Mouse (Mus musculus): ENCODE data around the gene Pakap. TPM values are rescaled to one million over a fixed set of nuclear protein-coding genes. Genes with fewer than 3 reads are reported as not detected.

Pakap gene
- polyA plus RNA-seq, 1 experiment from 2014 or later = 18.7 TPM

DNA sequence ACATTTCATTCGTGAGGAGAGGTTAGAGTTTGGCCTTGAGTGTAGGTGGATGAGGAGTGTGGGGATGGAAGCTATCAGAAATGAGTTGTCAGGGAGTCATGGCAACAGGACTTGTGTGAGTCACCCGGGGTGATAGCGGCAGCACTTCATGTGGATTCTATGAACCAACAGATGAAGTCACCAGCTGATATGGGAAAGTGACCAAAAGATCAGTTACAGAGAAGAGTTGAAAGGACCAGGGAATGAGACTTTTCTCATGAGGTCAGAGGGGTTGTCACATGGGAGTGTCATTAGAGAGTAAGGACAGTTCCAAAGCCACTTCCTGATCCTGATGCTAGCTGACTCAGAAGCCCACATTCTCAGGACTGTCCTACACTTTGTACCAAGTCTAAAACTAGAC, 38.3 kb downstream of the Pakap start:
- Histone ChIP-seq H3K4me3 (ENCODE audit: low read length) (no peak overlapping the region), H3K9ac (ENCODE audit: low read depth, low read length) (no peak overlapping the region), H3K27ac (ENCODE audit: low read depth, low read length) (no peak overlapping the region), H3K4me2 (replicated peaks; ENCODE audit: low read depth, low read length) (no peak overlapping the region), H3K9me3 (ENCODE audit: control insufficient read depth, low read length) (no peaks in the 10 kb centered on the region; the same call in 1 of the 2 replicates), H3K27me3 (ENCODE audit: control insufficient read depth, insufficient read depth, low read length) (no peaks in the 10 kb centered on the region; the same call in 1 of the 2 replicates), H3K4me1 (ENCODE audit: control insufficient read depth, insufficient read depth, low read length) (0 out of 2 replicates have a peak, but pooled peaks cover 7% of the 10 kb centered on the region), H3K36me3 (ENCODE audit: control insufficient read depth, insufficient read depth, low read length) (no peaks in the 10 kb centered on the region)
- ATAC-seq (ENCODE audit: low FRiP score, low TSS enrichment) = no peak
- 88% methylated on average over 3 of the region's 3 CpGs for WGBS

DNA sequence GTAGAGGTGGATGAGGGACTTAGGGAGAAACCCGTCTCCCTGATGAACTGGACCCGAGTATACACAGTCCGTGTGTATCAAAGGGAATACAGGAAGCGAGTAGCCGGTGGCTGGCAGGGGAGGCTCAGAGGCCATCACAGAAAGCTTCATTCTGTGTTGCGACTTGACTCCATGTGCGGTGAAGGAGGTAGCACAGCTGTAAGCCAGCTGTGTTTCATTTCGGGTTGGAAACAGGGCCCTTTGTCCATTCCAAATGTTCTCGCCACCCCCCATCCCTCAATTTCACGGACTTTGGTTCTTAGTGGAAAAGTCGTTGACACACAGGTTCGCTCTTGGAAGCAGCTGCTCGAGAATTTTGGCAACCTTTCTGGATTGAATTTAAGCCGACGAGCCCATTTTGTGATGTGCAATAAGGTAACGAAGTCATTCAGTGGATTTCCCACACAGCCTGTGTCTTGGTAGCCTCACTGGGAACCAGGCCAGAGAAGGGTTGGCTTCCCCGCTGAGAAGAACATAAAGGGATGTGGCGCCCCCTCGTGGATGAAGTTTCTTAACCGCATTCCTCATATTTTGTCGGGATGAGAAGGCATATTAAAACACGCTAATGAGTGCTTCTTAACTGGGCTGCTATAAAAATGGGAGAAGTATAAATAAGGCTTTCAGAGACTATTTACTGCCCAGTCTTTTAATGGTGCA, 39.4 kb downstream of the Pakap start:
- 0 out of 2 replicates have a peak, but pooled peaks cover 13% of the 10 kb centered on the region for H3K4me1 ChIP-seq (ENCODE audit: control insufficient read depth, insufficient read depth, low read length)

DNA sequence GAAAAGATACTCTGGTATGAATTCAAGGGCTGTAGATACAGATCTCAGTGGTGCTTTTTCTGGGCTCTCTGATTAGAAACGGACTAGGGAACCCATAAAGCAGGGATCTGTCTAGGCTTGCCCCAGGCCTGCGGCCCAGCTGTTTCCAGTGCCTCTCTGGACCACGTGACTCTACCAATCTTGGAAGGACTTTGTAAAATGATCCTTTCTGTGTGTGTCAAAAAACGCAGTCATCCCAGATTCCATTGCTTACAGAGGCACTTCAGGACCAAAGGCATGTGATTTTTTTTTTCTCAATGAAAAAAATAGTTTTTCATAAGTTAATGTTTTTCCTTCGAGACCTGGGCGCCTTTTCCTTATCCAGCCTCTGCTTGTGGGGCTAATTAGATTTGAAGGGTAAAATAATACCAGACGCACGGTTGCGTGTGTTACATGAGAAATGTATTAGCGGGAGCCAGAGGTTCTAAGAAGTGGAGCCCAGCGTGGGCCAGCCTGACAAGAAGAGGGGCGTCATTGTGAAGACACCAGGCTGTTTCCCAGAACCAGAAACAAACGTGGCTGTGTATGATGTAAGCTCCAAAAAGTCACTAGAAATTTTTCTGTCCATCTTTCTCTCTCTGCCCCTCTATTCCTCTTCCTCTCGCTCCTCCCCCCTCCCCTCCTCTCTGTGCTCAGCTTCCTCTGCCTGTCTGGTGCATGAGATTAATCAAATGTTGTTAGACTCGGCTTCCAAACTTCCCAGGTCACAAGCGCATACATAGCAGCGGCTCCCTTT, 43.5 kb downstream of the Pakap start:
- H3K9me3 ChIP-seq (ENCODE audit: control insufficient read depth, low read length) = no peaks in the 10 kb centered on the region
- 0 out of 2 replicates have a peak, but pooled peaks cover 13% of the 10 kb centered on the region for H3K4me1 ChIP-seq (ENCODE audit: control insufficient read depth, insufficient read depth, low read length)
- no peak overlapping the region for H3K9ac ChIP-seq (ENCODE audit: low read depth, low read length)
- H3K27ac ChIP-seq (ENCODE audit: low read depth, low read length) = peak overlapping the region; percentile 53; the same call in 1 of the 2 replicates
- H3K36me3 ChIP-seq (ENCODE audit: control insufficient read depth, insufficient read depth, low read length) = no peaks in the 10 kb centered on the region
- no peak overlapping the region for H3K4me3 ChIP-seq (ENCODE audit: low read length)
- H3K27me3 ChIP-seq (ENCODE audit: control insufficient read depth, insufficient read depth, low read length) = no peaks in the 10 kb centered on the region
- ATAC-seq (ENCODE audit: low FRiP score, low TSS enrichment) = no peak; the same call in 1 of the 2 replicates
- no peak overlapping the region; the same call in 1 of the 2 replicates for H3K4me2 ChIP-seq (replicated peaks; ENCODE audit: low read depth, low read length)
- WGBS = 37% methylated on average over 17 of the region's 17 CpGs

More for the DNA sequence above, 39.4 kb downstream of the Pakap start:
- H3K4me2 ChIP-seq (replicated peaks; ENCODE audit: low read depth, low read length) = peak overlapping the region; percentile 31
- peak; percentile 74; the same call in 1 of the 2 replicates for ATAC-seq (ENCODE audit: low FRiP score, low TSS enrichment)
- H3K27ac ChIP-seq (ENCODE audit: low read depth, low read length) = peak overlapping the region; percentile 51; the same call in 1 of the 2 replicates
- H3K36me3 ChIP-seq (ENCODE audit: control insufficient read depth, insufficient read depth, low read length) = no peaks in the 10 kb centered on the region
- H3K9me3 ChIP-seq (ENCODE audit: control insufficient read depth, low read length) = no peaks in the 10 kb centered on the region; the same call in 1 of the 2 replicates
- 34% methylated on average over 22 of the region's 22 CpGs for WGBS
- peak overlapping the region; percentile 7; the same call in 1 of the 2 replicates for H3K4me3 ChIP-seq (ENCODE audit: low read length)
- H3K9ac ChIP-seq (ENCODE audit: low read depth, low read length) = no peak overlapping the region
- H3K27me3 ChIP-seq (ENCODE audit: control insufficient read depth, insufficient read depth, low read length) = no peaks in the 10 kb centered on the region; the same call in 1 of the 2 replicates

DNA sequence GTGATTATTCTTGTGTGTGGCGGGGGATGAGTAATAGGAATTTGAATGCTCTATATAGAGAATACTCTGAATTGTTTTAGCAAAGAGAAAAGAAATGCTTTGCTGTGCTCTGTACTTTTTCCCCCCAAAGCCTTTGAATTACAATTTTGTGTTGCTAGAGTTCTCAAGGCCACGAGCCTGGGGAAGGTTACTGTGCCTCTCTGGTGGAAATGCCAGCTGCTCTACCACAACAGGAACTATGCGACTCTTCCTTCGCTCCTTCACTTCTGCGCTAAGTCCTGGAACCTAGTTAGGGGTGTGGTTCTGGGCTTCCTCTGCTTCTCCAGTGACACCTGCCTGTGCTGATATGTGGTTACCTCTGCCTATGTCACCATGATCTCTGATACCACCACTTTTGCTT, 44.7 kb downstream of the Pakap start:
- H3K27me3 ChIP-seq (ENCODE audit: control insufficient read depth, insufficient read depth, low read length) = no peaks in the 10 kb centered on the region

DNA sequence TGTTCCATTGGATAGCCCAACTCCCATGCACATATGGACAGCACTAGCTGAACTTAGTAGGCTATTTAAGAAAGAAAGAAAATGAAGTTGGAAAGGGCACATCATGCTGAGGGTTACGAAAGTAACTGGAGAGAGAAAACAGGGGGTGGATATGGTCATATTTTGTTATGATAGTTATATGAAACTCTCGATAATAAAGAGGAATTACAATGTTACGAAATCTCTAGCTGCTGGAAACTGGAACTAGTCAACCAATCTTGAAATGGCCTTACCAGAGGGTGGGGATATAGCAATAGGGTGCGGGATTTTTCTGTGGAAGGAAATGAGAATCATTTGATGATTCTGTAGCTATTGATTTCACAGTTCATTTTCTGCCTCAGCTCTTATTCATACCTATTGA, 46.7 kb downstream of the Pakap start:
- Histone ChIP-seq H3K27me3 (ENCODE audit: control insufficient read depth, insufficient read depth, low read length) (no peaks in the 10 kb centered on the region), H3K4me3 (ENCODE audit: low read length) (no peak overlapping the region), H3K36me3 (ENCODE audit: control insufficient read depth, insufficient read depth, low read length) (no peaks in the 10 kb centered on the region), H3K4me1 (ENCODE audit: control insufficient read depth, insufficient read depth, low read length) (0 out of 2 replicates have a peak, but pooled peaks cover 8% of the 10 kb centered on the region), H3K4me2 (replicated peaks; ENCODE audit: low read depth, low read length) (no peak overlapping the region), H3K9me3 (ENCODE audit: control insufficient read depth, low read length) (no peaks in the 10 kb centered on the region), H3K27ac (ENCODE audit: low read depth, low read length) (no peak overlapping the region), H3K9ac (ENCODE audit: low read depth, low read length) (no peak overlapping the region)
- 92% methylated on average over 4 of the region's 4 CpGs for WGBS
- no peak for ATAC-seq (ENCODE audit: low FRiP score, low TSS enrichment)

More for the DNA sequence above, 44.7 kb downstream of the Pakap start:
- no peaks in the 10 kb centered on the region for H3K9me3 ChIP-seq (ENCODE audit: control insufficient read depth, low read length)
- no peak overlapping the region for H3K4me2 ChIP-seq (replicated peaks; ENCODE audit: low read depth, low read length)
- 0 out of 2 replicates have a peak, but pooled peaks cover 8% of the 10 kb centered on the region for H3K4me1 ChIP-seq (ENCODE audit: control insufficient read depth, insufficient read depth, low read length)
- H3K4me3 ChIP-seq (ENCODE audit: low read length) = no peak overlapping the region
- ATAC-seq (ENCODE audit: low FRiP score, low TSS enrichment) = no peak
- H3K27ac ChIP-seq (ENCODE audit: low read depth, low read length) = no peak overlapping the region
- 88% methylated on average over 5 of the region's 5 CpGs for WGBS
- no peaks in the 10 kb centered on the region for H3K36me3 ChIP-seq (ENCODE audit: control insufficient read depth, insufficient read depth, low read length)
- no peak overlapping the region for H3K9ac ChIP-seq (ENCODE audit: low read depth, low read length)

DNA sequence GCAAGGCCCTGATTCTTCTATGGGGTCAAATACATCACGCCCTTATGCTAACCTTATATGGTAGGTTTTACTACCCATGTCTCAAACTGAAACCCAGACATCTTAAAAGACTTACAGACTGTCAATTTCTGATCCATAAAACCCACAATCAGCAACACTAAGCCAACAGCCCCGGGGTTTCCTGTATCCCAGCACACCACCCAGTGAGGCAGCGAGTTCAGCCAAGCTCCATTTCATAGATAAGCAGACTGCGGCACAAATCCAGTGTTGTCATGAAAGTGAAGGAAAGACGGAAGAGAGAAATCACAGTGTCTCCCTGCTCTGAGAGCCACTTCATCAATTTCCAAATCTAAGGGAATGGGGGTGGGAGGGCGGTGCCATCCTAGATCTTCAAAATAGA, 50.8 kb downstream of the Pakap start:
- H3K4me3 ChIP-seq (ENCODE audit: low read length) = no peak overlapping the region
- no peak overlapping the region for H3K9ac ChIP-seq (ENCODE audit: low read depth, low read length)
- 87% methylated on average over 6 of the region's 6 CpGs for WGBS
- H3K4me1 ChIP-seq (ENCODE audit: control insufficient read depth, insufficient read depth, low read length) = no peaks in the 10 kb centered on the region
- no peaks in the 10 kb centered on the region for H3K27me3 ChIP-seq (ENCODE audit: control insufficient read depth, insufficient read depth, low read length)
- no peak overlapping the region for H3K27ac ChIP-seq (ENCODE audit: low read depth, low read length)
- ATAC-seq (ENCODE audit: low FRiP score, low TSS enrichment) = no peak
- H3K36me3 ChIP-seq (ENCODE audit: control insufficient read depth, insufficient read depth, low read length) = no peaks in the 10 kb centered on the region
- H3K9me3 ChIP-seq (ENCODE audit: control insufficient read depth, low read length) = no peaks in the 10 kb centered on the region
- no peak overlapping the region for H3K4me2 ChIP-seq (replicated peaks; ENCODE audit: low read depth, low read length)

GRCm38 (mm10) chr4:57622816-57623215, 54.8 kb downstream of the Pakap start:
- H3K27ac ChIP-seq (ENCODE audit: low read depth, low read length) = no peak overlapping the region
- WGBS = 87% methylated on average over 7 of the region's 7 CpGs
- H3K4me2 ChIP-seq (replicated peaks; ENCODE audit: low read depth, low read length) = no peak overlapping the region
- no peak overlapping the region for H3K9ac ChIP-seq (ENCODE audit: low read depth, low read length)
- H3K27me3 ChIP-seq (ENCODE audit: control insufficient read depth, insufficient read depth, low read length) = no peaks in the 10 kb centered on the region
- ATAC-seq (ENCODE audit: low FRiP score, low TSS enrichment) = no peak
- H3K36me3 ChIP-seq (ENCODE audit: control insufficient read depth, insufficient read depth, low read length) = no peaks in the 10 kb centered on the region
- H3K4me1 ChIP-seq (ENCODE audit: control insufficient read depth, insufficient read depth, low read length) = no peaks in the 10 kb centered on the region
- H3K9me3 ChIP-seq (ENCODE audit: control insufficient read depth, low read length) = no peaks in the 10 kb centered on the region
- no peak overlapping the region for H3K4me3 ChIP-seq (ENCODE audit: low read length)

- H3K4me1 ChIP-seq (ENCODE audit: control insufficient read depth, insufficient read depth, low read length) = no peaks in the 10 kb centered on the region
- H3K9ac ChIP-seq (ENCODE audit: low read depth, low read length) = no peak overlapping the region
- H3K4me3 ChIP-seq (ENCODE audit: low read length) = no peak overlapping the region
- no peak for ATAC-seq (ENCODE audit: low FRiP score, low TSS enrichment)
- no peak overlapping the region for H3K4me2 ChIP-seq (replicated peaks; ENCODE audit: low read depth, low read length)
- no peaks in the 10 kb centered on the region for H3K36me3 ChIP-seq (ENCODE audit: control insufficient read depth, insufficient read depth, low read length)
- WGBS = 82% methylated on average over 2 of the region's 2 CpGs
- no peaks in the 10 kb centered on the region for H3K27me3 ChIP-seq (ENCODE audit: control insufficient read depth, insufficient read depth, low read length)
- no peak overlapping the region for H3K27ac ChIP-seq (ENCODE audit: low read depth, low read length)
- no peaks in the 10 kb centered on the region for H3K9me3 ChIP-seq (ENCODE audit: control insufficient read depth, low read length)
Observed at GRCm38 (mm10) chr4:57624819-57625218, 56.8 kb downstream of the Pakap start.

- Histone ChIP-seq H3K9me3 (ENCODE audit: control insufficient read depth, low read length) (no peaks in the 10 kb centered on the region), H3K4me2 (replicated peaks; ENCODE audit: low read depth, low read length) (no peak overlapping the region), H3K27me3 (ENCODE audit: control insufficient read depth, insufficient read depth, low read length) (no peaks in the 10 kb centered on the region), H3K4me3 (ENCODE audit: low read length) (no peak overlapping the region), H3K9ac (ENCODE audit: low read depth, low read length) (no peak overlapping the region), H3K36me3 (ENCODE audit: control insufficient read depth, insufficient read depth, low read length) (no peaks in the 10 kb centered on the region), H3K4me1 (ENCODE audit: control insufficient read depth, insufficient read depth, low read length) (no peaks in the 10 kb centered on the region), H3K27ac (ENCODE audit: low read depth, low read length) (no peak overlapping the region)
- WGBS = 87% methylated on average over 1 of the region's 1 CpGs
- no peak for ATAC-seq (ENCODE audit: low FRiP score, low TSS enrichment)
Observed at GRCm38 (mm10) chr4:57625306-57625705, 57.3 kb downstream of the Pakap start.

All from kidney, embryonic 14.5 days (tissue).